Mouse (Mus musculus) heart, adult 18-20 months (tissue): Measurements from ENCODE around the gene Timm22. TPM values are rescaled to one million over a fixed set of nuclear protein-coding genes. Genes with fewer than 3 reads are reported as not detected.

Experiments
- DNase-seq, 2 experiments: peaks; one replicate each; pipeline ENCODE4 v3.0.0; 2021 to 2022; ENCODE audit warnings: mixed read lengths in 1 of 2
- total RNA-seq, 2 experiments: library from RNA; stranded (reverse); gene quantifications; 2 replicates each; pipeline ENCODE4 v1.2.3; 2021

Timm22 gene
- total RNA-seq, 2 experiments from 2014 or later, result 44.0 to 51.4 TPM

DNA sequence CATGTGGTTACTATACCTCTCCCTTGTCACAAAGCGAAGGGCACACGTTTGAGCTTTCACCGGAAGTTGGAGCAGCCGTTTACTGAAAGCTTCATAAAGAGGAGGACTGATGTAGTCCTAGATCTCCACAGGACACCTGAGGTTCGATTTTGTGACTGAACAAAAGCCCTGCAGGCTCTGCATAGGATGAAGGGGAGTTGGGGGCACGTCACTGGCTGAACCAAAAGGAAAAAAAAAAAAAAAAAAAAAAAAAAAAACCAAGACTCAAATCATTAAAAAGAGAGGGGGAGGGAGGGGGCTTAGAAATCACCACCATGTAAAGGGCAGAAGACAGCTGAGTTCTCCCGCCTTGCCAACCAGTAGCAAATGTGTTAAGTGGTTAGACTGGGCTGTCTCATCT lies 18.0 kb upstream of the Timm22 start:
- DNase-seq, result no peak

DNA sequence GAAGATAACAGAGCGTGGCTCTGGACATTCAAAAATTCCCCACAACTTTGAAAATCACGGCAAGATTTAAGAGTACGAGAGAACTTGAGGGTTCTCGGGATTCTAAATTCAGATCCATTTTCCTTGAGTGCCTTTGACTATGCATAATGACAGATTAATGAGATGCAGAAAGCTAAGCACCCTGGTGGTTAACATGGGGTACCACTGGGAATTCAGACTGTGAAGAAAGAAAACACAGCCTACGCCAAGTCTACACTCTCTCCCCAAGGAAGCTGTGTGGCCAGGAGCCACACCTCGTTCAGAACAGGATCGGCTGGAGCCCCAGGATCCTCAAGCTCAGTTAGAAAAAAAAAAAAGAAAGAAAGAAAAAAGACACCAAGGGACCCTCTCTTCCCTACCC lies 14.2 kb upstream of the Timm22 start:
- no peak for DNase-seq

DNA sequence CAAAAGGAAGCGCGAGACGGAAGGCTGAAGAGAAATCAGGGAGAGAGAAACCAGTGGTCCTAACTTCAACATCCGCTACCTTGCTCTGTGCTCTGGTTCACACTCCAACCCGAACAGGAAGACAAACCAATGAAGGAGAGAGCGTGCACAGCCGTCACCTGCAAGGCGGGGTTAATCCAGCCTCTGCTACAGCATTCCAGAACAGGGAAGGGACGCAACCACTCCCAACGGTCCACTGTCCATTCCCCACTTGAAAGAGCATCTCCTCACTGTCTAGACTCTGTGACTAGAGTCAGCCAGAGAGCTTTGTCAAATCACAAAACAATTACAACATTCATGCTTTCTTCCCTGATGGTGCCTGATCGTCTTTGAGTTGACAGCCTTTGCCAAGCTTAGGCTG lies 13.8 kb upstream of the Timm22 start:
- DNase-seq, result no peak

DNA sequence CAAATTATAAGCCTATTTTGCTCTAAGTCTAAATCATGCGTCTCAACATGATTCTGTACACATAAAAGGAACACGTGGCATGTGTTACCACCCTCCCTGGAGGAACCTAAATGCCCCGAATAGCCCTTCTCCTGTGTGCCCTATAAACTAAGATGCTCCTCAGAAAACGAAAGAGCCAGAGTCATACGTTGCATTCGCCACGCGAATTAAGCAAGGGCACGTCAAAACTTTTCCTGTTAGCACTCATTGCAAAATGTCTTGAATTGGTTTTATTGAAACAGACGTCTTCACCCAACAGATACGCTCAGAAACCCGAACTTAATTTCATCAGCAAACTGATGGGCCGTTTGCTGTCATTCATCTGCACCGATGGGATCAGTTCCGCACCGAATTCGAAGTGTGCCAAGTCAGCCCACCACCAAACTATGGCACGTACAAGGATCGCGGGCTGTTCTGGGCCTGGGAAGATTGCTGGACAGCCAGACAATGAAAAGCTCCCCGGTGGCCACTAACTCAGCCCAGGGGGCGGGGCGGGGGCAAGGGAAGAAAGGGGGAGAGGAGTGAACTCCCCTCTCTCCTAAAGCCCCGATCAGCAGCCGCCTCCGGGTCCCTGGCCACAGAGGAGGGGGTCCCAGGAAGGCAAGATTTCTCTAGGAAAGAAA lies 9.0 kb upstream of the Timm22 start:
- DNase-seq, result peak; percentile 48 to 60

DNA sequence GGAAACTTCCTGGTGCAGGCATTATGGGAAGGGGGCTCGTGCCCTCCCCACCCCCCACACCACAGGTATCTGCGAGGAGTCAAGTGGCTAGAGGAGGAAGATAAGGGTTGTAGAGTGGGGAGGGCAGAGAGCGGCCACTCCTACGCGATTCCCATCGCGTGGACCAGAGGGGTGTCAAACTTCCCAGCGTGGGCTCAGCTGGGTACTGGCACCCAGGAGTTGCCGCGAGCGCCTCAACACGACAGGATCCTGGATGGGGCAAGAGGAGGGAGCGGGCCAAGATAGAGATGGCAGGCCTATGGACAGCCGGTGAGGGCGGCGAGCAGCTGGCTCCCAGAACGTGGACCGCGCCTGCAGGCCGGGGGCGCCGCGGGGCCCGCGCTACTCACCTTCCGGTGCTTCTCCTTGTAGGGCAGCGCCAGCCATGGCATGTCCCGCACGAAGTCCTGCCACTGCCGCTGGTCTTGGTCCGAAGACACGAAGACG lies 8.4 kb upstream of the Timm22 start:
- no peak for DNase-seq

DNA sequence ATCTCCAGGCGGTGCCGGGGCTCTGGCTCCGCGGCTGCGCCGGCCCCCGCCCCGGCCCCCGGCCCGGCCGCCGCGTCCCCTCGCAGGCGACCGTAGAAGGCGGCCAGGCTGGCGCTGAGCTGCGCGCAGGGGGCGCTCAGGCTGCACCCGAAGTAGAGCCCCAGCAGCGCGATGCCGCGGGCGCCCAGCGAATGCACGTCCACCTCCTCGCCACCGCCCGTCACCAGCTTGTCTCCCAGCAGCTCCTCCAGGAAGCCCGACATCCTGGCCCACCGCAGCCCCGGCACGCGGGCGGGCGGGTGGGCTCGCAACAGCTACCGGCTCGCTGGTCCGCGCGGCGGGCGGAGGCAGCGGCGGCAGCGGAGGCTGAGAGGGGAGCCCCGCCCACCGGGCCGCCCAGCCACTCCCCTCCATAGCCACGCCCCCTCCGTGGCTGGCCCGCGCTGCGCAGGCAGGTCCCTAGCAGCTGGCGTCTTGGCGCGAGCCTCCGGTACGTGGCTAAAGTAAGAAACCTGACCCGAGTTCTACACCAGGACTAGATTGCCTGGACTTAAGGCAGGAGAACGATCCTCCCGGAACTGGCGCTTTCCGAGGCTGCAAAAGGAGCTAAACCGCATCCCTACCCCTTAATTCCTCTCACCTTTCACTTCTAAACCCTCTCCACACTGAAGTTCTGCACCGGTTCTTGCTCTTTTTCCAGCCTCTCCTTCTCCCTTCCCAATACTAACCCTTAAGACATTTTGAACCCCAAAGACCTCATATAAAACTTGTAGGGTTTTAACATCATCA lies 7.8 kb upstream of the Timm22 start, which contains the start of gene Nxn:
Nxn (minus strand) TSS at position 343 of the 789 bp plus-strand sequence.
- peak; percentile 94 to 96 for DNase-seq

DNA sequence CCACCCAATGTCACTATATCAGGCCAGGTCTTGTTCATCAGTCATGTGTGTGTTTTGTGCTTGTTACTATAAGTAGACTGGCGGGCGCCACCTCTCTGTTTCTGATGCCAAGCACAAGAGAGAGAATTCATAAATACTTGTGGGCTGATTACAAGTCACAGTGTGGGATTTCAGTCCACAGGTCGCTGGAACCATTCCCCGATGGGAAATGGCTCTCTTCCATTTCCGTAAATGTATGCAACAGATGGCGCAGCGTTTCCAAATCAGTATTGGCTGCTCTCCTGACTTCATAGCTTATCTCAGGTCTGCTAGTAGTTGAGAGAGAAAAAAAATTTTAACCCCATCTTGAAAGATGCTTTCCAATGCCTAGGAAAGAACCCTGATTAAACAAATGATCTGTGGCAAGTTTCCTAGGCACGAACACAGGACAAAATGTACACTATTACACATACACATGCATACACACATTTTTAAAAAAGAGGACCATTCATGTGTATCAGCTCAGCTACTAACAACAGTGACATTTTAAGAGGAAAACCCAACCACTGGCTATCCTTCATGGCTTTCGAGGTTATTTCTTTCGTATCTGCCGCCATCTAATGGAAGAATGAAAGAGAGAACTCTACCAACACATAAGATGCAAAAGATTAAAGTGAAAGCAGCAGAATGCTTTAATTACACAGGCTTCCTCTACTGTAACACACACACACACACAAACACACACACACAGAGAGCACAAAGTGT lies 7.0 kb upstream of the Timm22 start:
- DNase-seq, result peak; percentile 60 to 68

DNA sequence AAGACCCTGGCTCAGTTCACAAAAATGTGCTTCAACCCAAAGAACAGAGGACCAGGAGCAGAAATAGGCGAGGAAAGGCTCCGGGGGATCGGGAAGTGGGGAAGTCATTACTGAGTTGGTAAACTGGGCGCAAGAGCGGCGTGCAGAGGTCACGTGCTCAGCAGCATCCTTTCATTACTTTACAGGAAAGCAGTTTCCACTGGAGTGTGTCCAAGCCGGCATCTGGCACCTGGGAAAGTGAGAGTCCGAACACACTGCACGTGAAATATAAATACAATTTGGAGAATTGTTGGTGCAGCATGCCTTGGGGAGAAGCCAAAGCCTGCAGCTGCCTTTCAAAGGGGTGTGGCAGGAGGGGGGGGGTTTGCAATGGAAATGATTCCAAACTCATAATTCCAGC lies 5.4 kb upstream of the Timm22 start:
- no peak for DNase-seq

DNA sequence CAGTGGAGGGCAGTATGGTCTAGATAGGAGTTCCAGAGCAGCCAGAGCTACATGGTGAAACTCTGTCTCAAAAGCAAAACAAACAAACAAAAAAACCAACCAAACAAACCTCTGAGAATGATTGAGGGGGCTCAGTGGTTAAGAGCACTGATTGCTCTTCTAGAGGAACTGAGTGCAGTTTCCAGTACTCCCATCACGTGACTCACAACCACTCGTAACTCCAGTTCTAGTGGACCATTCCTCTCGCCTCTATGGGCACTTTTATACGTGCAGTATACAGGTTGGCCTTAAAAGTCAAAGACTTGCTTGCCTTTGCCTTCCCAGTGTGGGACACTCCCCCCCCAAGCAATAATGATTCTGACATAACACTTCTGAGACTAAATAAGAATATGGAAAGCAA lies 1.6 kb upstream of the Timm22 start:
- no peak for DNase-seq

DNA sequence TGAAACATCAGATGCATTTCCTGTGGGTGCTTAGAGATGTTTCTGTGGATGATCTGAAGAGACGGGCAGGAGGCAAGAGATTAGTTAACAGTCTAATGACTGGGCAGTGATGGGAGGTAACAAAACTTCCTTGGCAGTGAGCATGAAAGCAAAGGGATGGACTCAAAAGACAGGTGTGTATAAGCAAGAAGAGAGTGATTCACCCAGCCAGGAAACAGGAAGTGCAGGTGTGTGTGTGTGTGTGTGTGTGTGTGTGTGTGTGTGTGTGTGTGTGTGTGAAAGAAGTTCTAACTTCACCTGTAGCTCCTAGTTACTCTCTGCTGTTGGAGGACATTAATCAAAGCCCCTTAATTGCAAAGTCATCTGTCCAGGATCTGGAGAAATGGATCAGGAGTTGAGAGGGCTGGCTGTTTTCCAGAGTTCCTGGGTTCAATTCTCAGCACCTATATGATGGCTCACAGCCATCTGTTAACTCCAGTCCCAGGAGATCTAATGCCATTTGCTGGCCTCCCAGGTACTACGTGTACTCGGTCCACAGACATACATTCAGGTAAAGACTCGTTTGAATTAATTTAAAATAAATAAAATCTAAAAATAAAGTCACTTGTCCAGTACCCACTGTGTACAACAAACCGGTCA lies 1.0 kb upstream of the Timm22 start:
- no peak for DNase-seq

DNA sequence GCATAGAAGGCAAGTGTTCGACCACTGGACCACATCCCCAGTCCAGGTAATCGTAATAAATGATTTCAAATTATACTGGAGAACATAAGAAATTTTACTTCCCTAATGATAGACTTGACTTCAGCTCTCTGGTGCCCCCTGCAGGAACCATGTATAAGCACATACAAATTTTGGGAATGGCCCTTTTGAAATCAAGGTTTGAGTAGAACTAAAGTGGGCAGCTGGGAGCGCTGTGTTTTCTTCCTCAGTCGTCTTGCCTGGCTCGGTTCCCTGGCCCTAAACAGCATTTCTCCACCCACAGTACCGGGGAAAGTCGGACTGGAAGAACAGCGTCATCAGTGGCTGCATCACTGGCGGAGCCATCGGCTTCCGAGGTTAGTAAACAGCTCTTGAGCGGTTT lies 4.1 kb downstream of the Timm22 start:
- DNase-seq, result peak; percentile 40 to 81

DNA sequence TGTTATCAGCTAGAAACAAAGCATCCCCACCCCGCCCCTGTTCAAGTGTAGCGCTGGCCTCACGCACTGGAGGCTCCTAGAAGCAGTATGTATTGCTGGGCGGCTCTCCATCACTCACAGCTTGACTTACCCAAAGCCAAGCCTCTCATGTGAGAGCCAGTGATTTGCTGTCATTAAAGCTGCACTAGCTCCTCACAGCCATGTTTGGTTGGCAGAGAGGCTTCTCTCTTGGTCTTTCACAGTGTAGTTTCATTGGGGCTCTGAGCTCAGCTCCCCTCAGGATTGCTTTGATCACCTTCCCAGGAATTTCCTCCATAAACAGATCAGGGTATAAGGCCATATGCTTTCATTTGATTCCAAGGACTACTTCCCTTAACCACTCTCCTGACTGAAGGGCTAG lies 6.5 kb downstream of the Timm22 start:
- no peak for DNase-seq

DNA sequence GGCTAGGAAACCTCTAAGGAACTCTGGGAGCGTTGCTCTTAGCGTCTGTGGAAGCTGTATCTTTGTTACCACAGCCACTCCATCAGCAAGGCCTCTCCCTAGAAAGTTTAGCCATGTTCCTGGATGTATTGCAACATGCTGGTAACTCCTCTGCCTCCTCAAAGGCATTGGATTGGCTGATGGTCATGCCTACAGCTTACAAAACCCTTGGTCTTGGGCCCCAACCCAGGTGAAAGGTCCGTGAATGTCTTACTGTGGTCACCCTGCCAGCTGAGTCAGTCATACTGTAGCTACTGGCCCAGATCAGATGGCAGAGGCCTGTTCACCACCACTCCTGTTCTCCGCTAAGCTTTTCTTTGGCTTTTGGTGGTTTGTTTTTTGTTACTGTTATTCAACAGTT lies 8.2 kb downstream of the Timm22 start:
- DNase-seq, result no peak

DNA sequence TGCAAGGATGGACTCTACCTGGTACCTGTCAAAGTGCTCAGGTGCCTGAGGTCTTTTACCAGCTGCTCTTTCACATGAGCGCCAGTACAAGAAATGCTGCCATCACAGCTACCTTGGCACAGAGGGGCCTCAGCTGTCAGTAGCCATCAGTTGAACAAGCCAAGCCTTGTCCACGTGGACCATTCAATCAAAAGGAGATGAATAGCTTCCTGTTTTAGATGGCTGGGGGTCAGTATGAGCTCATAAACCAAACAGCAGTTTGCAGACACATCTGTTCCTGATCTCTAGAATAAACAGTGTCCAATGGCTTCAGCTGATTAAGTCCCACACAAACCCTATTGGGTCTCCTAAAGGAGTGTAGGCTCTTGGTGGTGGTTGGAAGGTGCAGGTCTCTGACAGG lies 9.2 kb downstream of the Timm22 start:
- DNase-seq, result no peak

DNA sequence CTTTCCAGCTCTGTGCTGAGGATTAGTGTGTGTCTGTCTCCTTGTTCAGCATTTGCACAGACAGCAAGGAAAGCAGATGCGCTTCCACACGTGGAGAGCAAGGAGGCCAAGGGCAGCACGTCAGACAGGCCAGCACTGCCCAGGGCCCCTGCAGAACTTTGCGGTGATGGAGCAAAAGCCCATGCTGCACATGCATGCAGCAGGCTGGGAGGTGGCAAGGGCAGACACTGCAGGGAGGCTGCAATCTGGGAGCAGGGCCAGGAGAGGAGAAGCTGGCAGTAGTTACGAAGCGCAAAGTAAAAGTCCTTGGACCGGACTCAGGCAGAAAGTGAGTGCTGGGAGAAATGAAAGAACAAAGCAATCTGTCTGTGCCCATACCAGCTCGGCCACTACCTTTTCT lies 11.7 kb downstream of the Timm22 start:
- peak in 1 of 2 experiments; percentile 50 for DNase-seq

DNA sequence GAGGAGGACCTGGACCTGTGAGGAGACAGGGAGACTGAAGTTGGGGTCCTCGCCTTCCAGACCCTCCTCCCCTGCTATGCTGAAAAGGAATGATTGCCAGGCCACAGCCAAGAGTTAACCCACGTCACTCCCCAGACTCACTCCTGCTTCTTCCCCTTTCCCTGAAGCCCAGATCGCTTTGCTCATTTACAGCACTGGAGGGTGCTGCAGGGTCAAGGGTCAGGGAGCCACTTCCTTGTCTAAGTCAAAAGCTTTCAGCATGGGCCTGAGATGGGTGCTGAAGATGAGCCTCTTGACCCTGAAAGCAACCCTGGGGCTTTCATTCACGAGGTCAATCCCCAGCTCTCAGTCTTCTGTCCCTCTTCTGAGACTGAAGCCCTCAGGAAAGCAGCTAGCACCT lies 12.4 kb downstream of the Timm22 start:
- no peak for DNase-seq

DNA sequence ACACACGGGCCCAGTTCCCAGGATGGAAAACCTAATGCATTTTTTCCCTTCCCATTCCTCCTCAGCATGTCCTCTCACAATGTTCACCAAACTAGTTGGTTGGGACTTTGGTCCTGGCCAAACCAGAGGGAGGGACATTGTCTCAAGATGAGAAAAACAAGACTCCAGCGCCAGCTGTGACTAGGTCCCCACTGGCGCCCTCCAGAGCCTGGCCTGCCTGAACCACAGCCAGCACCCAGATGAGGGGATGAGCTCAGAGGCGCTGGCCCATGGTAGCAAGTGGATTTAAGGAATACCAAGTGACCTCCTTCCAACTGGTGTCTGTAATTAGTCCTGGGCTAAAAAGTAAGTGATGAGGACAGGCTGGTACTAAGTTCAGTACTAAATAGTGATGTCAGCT lies 14.1 kb downstream of the Timm22 start:
- peak in 1 of 2 experiments; percentile 29 for DNase-seq

DNA sequence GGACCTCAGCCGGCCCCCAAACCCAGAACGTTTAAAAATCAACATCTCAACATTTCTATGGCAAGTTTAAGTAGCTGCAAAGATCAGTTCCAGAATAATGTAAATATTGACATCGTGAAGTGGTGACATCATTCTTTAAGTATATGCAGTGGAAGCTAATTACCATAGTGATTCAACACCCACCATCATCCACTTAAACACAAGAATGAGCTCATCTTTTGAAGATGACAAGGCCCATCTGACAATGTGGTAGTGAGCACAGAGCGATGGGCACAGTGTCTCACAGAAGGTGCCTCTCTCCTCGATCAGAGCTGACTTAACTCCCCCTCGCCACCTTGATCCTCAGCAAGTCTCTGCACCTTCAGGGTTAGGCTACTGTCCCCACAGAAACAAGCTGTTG lies 19.0 kb downstream of the Timm22 start:
- no peak for DNase-seq

DNA sequence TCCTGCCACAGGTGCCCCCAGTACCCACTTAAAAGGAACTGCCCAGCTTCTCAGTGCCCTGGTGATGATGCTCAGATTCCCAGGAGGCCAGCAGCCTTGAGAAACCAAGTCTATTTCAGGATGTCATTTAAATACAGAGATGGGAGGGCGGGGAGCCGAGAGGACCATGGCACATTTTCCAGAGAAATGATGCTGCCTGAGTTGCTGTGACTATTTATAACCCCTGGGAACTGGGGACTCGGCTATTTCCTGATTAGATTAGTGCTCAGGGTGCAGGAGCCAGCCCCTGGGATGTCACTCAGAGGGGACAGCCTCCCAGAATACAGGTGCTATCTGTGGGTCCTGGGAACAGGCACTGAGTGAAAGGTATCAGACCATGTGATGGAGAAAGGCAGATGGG lies 21.0 kb downstream of the Timm22 start:
- DNase-seq, result peak in 1 of 2 experiments; percentile 55

DNA sequence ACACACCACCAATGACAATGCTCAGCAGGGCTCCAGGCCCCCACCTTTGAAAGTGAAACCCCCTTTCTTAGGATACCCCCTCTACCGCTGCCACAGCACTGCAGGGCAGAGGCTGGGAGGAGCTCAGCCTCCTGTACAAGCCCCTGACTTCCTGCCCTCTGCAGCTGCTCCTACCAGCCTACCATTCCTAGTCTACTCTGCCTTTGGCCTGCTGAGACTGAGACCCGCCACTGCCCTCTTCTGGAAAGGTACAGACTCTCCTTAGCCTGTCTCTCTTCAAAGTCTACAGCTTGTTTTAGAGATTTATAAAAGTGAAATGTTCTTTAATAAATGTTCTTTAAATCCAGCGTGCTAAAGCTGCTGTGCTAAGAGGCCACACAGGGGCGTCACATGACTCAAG lies 22.3 kb downstream of the Timm22 start:
- DNase-seq, result no peak

DNA sequence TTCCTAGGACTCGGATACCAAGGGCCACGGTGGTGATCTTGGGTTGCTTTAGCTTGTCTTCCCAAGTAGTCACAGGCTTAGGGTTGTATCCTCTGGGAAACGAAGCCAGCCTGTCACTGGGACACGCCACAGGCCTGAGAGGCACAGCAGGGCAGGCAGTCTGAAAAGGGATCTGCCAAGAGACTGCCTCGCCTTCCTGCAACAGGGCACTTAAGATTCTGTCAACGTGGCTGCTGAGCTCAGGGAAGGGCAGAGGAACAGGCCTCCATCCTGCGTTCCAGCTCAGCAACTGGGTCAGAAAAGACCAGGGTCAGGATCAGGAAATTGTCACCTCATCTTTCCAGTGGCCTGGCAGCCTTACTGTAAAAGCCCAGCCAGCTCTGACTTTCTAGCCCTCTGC lies 22.8 kb downstream of the Timm22 start:
- DNase-seq, result no peak

DNA sequence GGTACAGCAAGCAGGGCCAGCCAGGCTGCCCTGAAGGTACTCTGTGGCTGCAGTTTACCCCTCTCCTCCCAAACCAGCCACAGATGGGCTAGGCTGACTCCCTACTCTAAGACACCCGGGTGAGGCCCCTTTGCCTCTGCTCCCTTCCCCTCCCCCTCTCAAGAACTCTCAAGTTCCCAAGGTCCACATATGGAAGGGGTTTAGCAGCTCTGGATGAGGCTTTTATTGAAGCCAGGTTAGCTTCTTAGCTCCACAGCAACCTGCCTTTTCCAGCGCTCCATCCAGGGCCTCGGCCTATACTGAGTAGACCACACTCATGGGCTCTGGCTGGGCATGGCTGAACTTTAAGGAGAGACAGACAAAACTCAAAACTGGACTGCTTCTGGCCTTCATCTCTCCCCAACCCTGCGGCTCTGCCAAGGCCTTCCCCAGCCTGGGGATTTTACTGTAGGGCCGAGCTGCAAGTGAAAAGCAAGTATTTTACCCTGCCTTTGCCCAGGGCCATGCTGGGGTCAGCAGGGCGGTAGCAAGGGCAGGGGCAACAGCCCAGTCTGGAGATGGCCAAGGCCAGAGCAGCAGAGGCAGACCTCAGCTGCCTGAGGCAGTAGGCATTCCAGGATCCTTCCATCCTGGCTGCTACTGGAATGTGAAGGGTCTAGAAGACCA lies 23.3 kb downstream of the Timm22 start:
- DNase-seq, result no peak
